ENCODE assay signal across 20 mouse cellular contexts in the genomic region with DNA sequence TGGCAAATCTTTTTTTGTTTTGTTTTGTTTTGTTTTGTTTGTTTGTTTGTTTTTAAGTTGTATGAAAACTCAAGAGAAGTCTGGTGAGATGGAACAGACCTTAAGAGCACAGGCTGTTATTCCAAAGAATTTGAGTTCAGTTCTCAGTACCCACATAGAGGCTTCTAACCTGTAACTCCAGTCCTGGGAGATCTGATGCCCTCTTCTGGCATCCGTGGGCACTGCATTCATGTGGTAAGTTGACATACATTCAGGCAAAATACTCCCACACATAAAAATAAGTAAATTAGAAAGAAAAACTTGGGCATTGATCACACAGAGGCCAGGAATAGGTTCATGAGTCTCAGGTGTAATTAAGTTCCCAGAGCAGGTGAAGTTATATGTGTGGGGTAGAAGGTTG.
DNase-seq lines count a peak whose midpoint lies in the region; ATAC-seq and TF ChIP-seq lines count a peak whose summit lies in the region.
"Had no signal": no experiment of that assay in that cellular context is flagged by ENCODE, and none has a peak within 500 bp of the region (broad histone marks: within the 10 kb centered on the region; RNA-seq: fewer than 3 reads in every experiment).

No protein-coding gene starts in this region.

- DNase-seq in lung, embryonic 14.5 days: peak; percentile 8
- DNase-seq in lung, postnatal 10 days: no peak
- DNase-seq in NIH3T3 (ENCODE audit: low read depth): peak; percentile 18
- no peak for DNase-seq in stomach, postnatal 0 days (ENCODE audit: low spot score)
- DNase-seq in natural killer cell, adult 2 months (ENCODE audit: low spot score in 2 of 2): no peak
- DNase-seq: cerebellum, adult 2 months; cerebellum, postnatal 36 days; gastrocnemius, postnatal 10 days; heart, adult 18-20 months; kidney, adult 8-10 months; kidney, postnatal 14 days; liver, postnatal 0 days had no signal

- H3K4me1 ChIP-seq in lung, embryonic 14.5 days (ENCODE audit: insufficient read depth): no peaks in the 10 kb centered on the region
- no peaks in the 10 kb centered on the region for H3K4me1 ChIP-seq in E14TG2a.4 (replicated peaks; ENCODE audit: low read depth, low read length)
- no peaks in the 10 kb centered on the region for H3K4me1 ChIP-seq in stomach, postnatal 0 days (replicated peaks; ENCODE audit: control insufficient read depth, insufficient read depth)
- H3K4me1 ChIP-seq: embryonic facial prominence, embryonic 10.5 days; heart, embryonic 15.5 days; limb, embryonic 10.5 days; megakaryocyte, embryonic 14.5 days had no signal

- no peak overlapping the region for H3K9ac ChIP-seq in lung, embryonic 14.5 days
- H3K9ac ChIP-seq in stomach, postnatal 0 days (ENCODE audit: low read length): no peak overlapping the region
- H3K9ac ChIP-seq: heart, embryonic 15.5 days; liver, postnatal 0 days had no signal

- no peak overlapping the region for H3K27ac ChIP-seq in lung, embryonic 14.5 days (ENCODE audit: low read depth)
- no peak overlapping the region for H3K27ac ChIP-seq in stomach, postnatal 0 days (replicated peaks)
- H3K27ac ChIP-seq: embryonic facial prominence, embryonic 10.5 days; heart, embryonic 15.5 days; hindbrain, postnatal 0 days; limb, embryonic 10.5 days had no signal

- WGBS in lung, embryonic 14.5 days: 40% methylated on average over 1 of the region's 1 CpGs
- 58% methylated on average over 1 of the region's 1 CpGs for WGBS in stomach, postnatal 0 days

- H3K36me3 ChIP-seq in lung, embryonic 14.5 days (ENCODE audit: insufficient read depth): no peaks in the 10 kb centered on the region
- no peaks in the 10 kb centered on the region for H3K36me3 ChIP-seq in E14TG2a.4 (ENCODE audit: insufficient read depth, low read length)
- H3K36me3 ChIP-seq in stomach, postnatal 0 days (ENCODE audit: control insufficient read depth, insufficient read depth, low read length): no peaks in the 10 kb centered on the region
- H3K36me3 ChIP-seq: embryonic facial prominence, embryonic 10.5 days; heart, embryonic 15.5 days; limb, embryonic 10.5 days had no signal

- H3K4me2 ChIP-seq in lung, embryonic 14.5 days: no peak overlapping the region
- H3K4me2 ChIP-seq in stomach, postnatal 0 days (replicated peaks; ENCODE audit: low read depth): no peak overlapping the region
- H3K4me2 ChIP-seq: heart, embryonic 15.5 days had no signal

- TF ChIP-seq CTCF in lung, embryonic 14.5 days (IDR thresholded peaks at IDR 0.05; ENCODE audit: low read depth): peak; percentile 16; the same call in 1 of the 2 replicates
- TF ChIP-seq CTCF in E14TG2a.4 (conservative IDR thresholded peaks at IDR 0.05; ENCODE audit: low read length): peak; percentile 67
- peak; percentile 20 for TF ChIP-seq CTCF in stomach, postnatal 0 days (IDR thresholded peaks at IDR 0.05; ENCODE audit: low read depth)

- no peaks in the 10 kb centered on the region for H3K27me3 ChIP-seq in lung, embryonic 14.5 days (ENCODE audit: insufficient read depth, low read length)
- H3K27me3 ChIP-seq in E14TG2a.4 (ENCODE audit: insufficient read depth, low read length): no peaks in the 10 kb centered on the region
- no peaks in the 10 kb centered on the region for H3K27me3 ChIP-seq in stomach, postnatal 0 days (ENCODE audit: control insufficient read depth, insufficient read depth, low read length)
- H3K27me3 ChIP-seq: heart, embryonic 15.5 days; megakaryocyte, embryonic 14.5 days had no signal

- no peaks in the 10 kb centered on the region for H3K9me3 ChIP-seq in lung, embryonic 14.5 days (ENCODE audit: low read depth, low read length)
- H3K9me3 ChIP-seq in E14TG2a.4 (ENCODE audit: low read length): no peaks in the 10 kb centered on the region
- no peaks in the 10 kb centered on the region for H3K9me3 ChIP-seq in stomach, postnatal 0 days (ENCODE audit: control insufficient read depth, low read length)
- H3K9me3 ChIP-seq: embryonic facial prominence, embryonic 10.5 days; heart, embryonic 15.5 days; limb, embryonic 10.5 days had no signal

- no peak for TF ChIP-seq EP300 in stomach, postnatal 0 days (optimal IDR thresholded peaks at IDR 0.05)

- no peak overlapping the region for H3K4me3 ChIP-seq in lung, embryonic 14.5 days (ENCODE audit: low read depth, low read length)
- H3K4me3 ChIP-seq in E14TG2a.4 (replicated peaks; ENCODE audit: low read length): no peak overlapping the region
- H3K4me3 ChIP-seq in stomach, postnatal 0 days (ENCODE audit: low read depth, low read length): no peak overlapping the region
- H3K4me3 ChIP-seq: embryonic facial prominence, embryonic 10.5 days; heart, embryonic 15.5 days; limb, embryonic 10.5 days; megakaryocyte, embryonic 14.5 days had no signal

- ATAC-seq in lung, embryonic 14.5 days (ENCODE audit: insufficient read depth): no peak
- no peak for ATAC-seq in stomach, postnatal 0 days (ENCODE audit: low FRiP score, low TSS enrichment)
- ATAC-seq in granulocyte monocyte progenitor cell, adult 5-6 weeks (replicated peaks; ENCODE audit: poor library complexity, severe bottlenecking): no peak
- ATAC-seq: hindbrain, postnatal 0 days; liver, postnatal 0 days; midbrain, embryonic 16.5 days had no signal

Comparison
In these comparisons a context has a peak if more than half of its experiments do, and no peak if none do; other contexts are left out.
1. DNase-seq: peak in lung, embryonic 14.5 days (single experiment) and NIH3T3 (single experiment); none in lung, postnatal 10 days (single experiment), stomach, postnatal 0 days (single experiment) and natural killer cell, adult 2 months (0 of 2).
2. CTCF ChIP-seq: peak in every context shown above with its lines; median percentile 67 in E14TG2a.4; 20 in stomach, postnatal 0 days; 16 in lung, embryonic 14.5 days.